Mouse (Mus musculus) fibroblast of lung, adult 2 months (primary cell): ENCODE results near the gene Rexo1.

ENCODE experiments used
- DNase-seq: peaks from one replicate; pipeline ENCODE4 v3.0.0-alpha.2; 2011; ENCODE audit warnings: low read depth

Rexo1 gene

GRCm38 (mm10) chr10:80504724-80505123 is 56.6 kb downstream of the Rexo1 start:
- no peak for DNase-seq

GRCm38 (mm10) chr10:80503599-80504220 is 57.6 kb downstream of the Rexo1 start:
- DNase-seq = no peak

GRCm38 (mm10) chr10:80502819-80503314 is 58.5 kb downstream of the Rexo1 start:
- no peak for DNase-seq

- no peak for DNase-seq
Observed at GRCm38 (mm10) chr10:80502291-80502690, 59.1 kb downstream of the Rexo1 start.

GRCm38 (mm10) chr10:80496421-80496820 is 64.9 kb downstream of the Rexo1 start:
- no peak for DNase-seq

GRCm38 (mm10) chr10:80495901-80496300 is 65.5 kb downstream of the Rexo1 start:
- no peak for DNase-seq

GRCm38 (mm10) chr10:80494732-80495131 is 66.6 kb downstream of the Rexo1 start, which contains the start of gene Onecut3:
Onecut3 (plus strand) TSS chr10:80494835.
- DNase-seq = no peak
